Mouse (Mus musculus): Measurements from ENCODE around the gene Acot12. TPM values are rescaled to one million over a fixed set of nuclear protein-coding genes. Genes with fewer than 3 reads are reported as not detected.

Gene Acot12
- total RNA-seq, 1 experiment = not detected

DNA sequence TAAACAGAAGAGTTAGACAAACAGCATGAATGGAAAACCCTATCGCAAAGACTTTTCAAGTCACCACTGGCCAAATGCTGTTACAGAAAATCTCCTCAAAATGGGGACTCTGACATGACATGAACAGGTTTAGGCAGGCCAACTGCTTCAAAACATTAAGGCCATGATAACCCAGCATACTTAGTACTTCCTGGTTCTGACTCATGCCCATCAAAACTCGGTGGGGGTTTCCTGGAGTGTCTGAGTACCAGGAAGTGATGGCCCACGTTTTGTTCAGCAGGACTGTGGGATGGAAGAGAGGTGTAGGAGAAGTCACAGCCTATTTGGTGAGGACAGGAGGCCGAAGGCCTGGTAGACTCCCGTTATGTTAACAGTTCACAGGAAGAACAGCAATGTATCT, 60.4 kb downstream of the Acot12 start:
- Histone ChIP-seq H3K9ac (ENCODE audit: insufficient read depth, low read depth, low read length, poor library complexity, severe bottlenecking) (no peak overlapping the region), H3K27ac (ENCODE audit: insufficient read depth, low read depth, low read length, poor library complexity, severe bottlenecking) (no peak overlapping the region), H3K4me3 (ENCODE audit: insufficient read depth in 1 of 2, low read depth in 1 of 2, low read length in 2 of 2, poor library complexity in 1 of 2, severe bottlenecking in 1 of 2) (no peak overlapping the region), H3K36me3 (ENCODE audit: control insufficient read depth, insufficient read depth, low read length, poor library complexity, severe bottlenecking) (peaks cover 26% of the 10 kb centered on the region), H3K9me3 (ENCODE audit: control insufficient read depth, insufficient read depth, low read depth, low read length) (no peaks in the 10 kb centered on the region), H3K4me1 (ENCODE audit: control insufficient read depth in 2 of 2, insufficient read depth in 2 of 2, low read length in 2 of 2, poor library complexity in 1 of 2) (no peaks in the 10 kb centered on the region; a peak in 1 of 4 replicates)
- no peak for DNase-seq (ENCODE audit: low read depth, low spot score)
- TF ChIP-seq ZC3H11A (IDR thresholded peaks at IDR 0.05; ENCODE audit: borderline replicate concordance, low read depth, low read length) = no peak
- no peak for TF ChIP-seq ZNF384 (IDR thresholded peaks at IDR 0.05; ENCODE audit: low read depth, low read length)
- no peak for TF ChIP-seq CHD2 (IDR thresholded peaks at IDR 0.05; ENCODE audit: low read depth, low read length)
- no peak for TF ChIP-seq HCFC1 (IDR thresholded peaks at IDR 0.05; ENCODE audit: borderline replicate concordance, insufficient read depth, low read length)
- no peak for TF ChIP-seq MAFK (IDR thresholded peaks at IDR 0.05; ENCODE audit: insufficient read depth, low read depth, low read length)
- in situ Hi-C loops (cut with MboI; ENCODE audit: low sequenced_read_pairs in 2 of 2, unreplicated experiment in 2 of 2) = no loop called here

DNA sequence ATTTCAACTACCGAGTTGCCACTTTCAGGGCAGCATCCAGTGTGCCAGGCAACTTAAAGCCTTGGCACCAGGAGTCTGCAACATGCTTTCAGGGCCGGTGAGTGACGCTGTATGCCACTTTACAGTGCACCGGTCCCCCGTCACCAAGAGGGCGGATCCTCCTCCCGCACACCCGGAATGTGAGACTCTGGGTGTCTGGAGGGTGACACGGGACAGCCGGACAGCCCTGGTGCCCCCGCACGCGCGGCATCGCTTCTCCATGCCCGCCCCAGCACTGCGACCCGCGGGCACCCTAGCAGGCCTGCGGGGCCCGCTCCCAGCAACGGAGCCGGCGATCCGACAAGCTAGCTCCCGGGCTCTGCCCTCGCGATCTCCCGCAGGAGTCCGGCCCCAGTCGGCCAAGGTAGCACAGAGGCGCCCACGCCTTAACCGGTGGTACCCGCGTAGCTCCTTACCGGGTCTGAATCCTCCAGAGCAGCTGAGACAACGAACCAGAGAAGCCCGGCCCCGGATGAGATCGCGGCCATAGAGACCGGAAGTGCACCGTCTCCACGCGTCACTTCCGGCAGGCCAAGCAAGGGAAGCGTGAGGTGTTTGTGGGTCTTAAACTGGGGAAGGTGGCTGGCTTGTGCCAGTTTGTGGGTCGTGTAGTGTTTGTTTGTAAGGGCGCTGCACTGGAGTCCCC, 66.0 kb downstream of the Acot12 start, which contains the start of gene Zcchc9:
TSS of gene Zcchc9 (minus strand) at position 551 of the 685 bp plus-strand sequence.
- in situ Hi-C loops (cut with MboI; ENCODE audit: low sequenced_read_pairs in 2 of 2, unreplicated experiment in 2 of 2) = no loop called here
- Histone ChIP-seq H3K9me3 (ENCODE audit: control insufficient read depth, insufficient read depth, low read depth, low read length) (no peaks in the 10 kb centered on the region), H3K27ac (ENCODE audit: insufficient read depth, low read depth, low read length, poor library complexity, severe bottlenecking) (peak within 1 kb of the TSS; percentile 57), H3K4me1 (ENCODE audit: control insufficient read depth in 2 of 2, insufficient read depth in 2 of 2, low read length in 2 of 2, poor library complexity in 1 of 2) (peaks cover 0 to 2% of the 10 kb centered on the region in 2 experiments; a peak in 1 of 4 replicates), H3K4me3 (ENCODE audit: insufficient read depth in 1 of 2, low read depth in 1 of 2, low read length in 2 of 2, poor library complexity in 1 of 2, severe bottlenecking in 1 of 2) (peak within 1 kb of the TSS; percentile 81 to 91), H3K9ac (ENCODE audit: insufficient read depth, low read depth, low read length, poor library complexity, severe bottlenecking) (peak within 1 kb of the TSS; percentile 95), H3K36me3 (ENCODE audit: control insufficient read depth, insufficient read depth, low read length, poor library complexity, severe bottlenecking) (peaks cover 9% of the 10 kb centered on the region)
- TF ChIP-seq ZC3H11A (IDR thresholded peaks at IDR 0.05; ENCODE audit: borderline replicate concordance, low read depth, low read length) = no peak
- no peak for TF ChIP-seq ZNF384 (IDR thresholded peaks at IDR 0.05; ENCODE audit: low read depth, low read length)
- TF ChIP-seq HCFC1 (IDR thresholded peaks at IDR 0.05; ENCODE audit: borderline replicate concordance, insufficient read depth, low read length) = no peak
- TF ChIP-seq CHD2 (IDR thresholded peaks at IDR 0.05; ENCODE audit: low read depth, low read length) = no peak
- TF ChIP-seq MAFK (IDR thresholded peaks at IDR 0.05; ENCODE audit: insufficient read depth, low read depth, low read length) = no peak
- peak; percentile 81 for DNase-seq (ENCODE audit: low read depth, low spot score)

DNA sequence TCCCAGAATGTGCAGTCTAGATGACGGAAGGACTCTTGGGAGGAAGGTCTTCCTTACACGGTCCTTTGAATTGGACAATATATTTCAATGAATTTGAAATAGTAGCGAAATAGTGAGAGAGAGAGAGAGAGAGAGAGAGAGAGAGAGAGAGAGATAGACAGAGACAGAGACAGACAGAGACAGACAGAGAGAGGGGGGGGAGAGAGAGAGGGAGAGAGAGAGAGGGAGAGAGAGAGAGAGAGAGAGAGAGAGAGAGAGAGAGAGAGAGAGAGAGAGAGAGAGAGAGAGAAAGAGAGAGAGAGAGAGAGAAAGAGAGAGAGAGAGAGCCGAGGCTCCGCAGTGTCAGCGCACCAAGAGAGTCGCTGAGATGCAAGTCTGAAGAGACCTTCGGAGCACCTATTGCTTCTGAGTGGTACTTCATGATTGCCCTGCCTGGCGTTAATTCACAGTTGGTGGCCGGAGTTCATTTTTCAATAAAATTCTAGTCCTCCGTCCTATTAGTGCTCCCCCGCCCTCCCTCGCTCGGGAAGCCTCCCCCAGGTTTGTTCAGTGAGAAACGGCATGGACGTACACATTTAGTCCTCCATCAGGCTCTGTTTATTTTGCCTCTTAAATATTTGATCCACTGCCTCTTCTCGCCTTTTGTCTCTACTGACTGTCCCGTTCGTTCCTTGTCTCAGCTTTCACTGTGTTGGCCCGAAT, 66.7 kb downstream of the Acot12 start:
- H3K4me3 ChIP-seq (ENCODE audit: insufficient read depth in 1 of 2, low read depth in 1 of 2, low read length in 2 of 2, poor library complexity in 1 of 2, severe bottlenecking in 1 of 2) = peak overlapping the region; percentile 81 to 91
- no peak for DNase-seq (ENCODE audit: low read depth, low spot score)
- H3K9ac ChIP-seq (ENCODE audit: insufficient read depth, low read depth, low read length, poor library complexity, severe bottlenecking) = peak overlapping the region; percentile 95
- in situ Hi-C loops (cut with MboI; ENCODE audit: low sequenced_read_pairs in 2 of 2, unreplicated experiment in 2 of 2) = no loop called here
- H3K27ac ChIP-seq (ENCODE audit: insufficient read depth, low read depth, low read length, poor library complexity, severe bottlenecking) = peak overlapping the region; percentile 57; the same call in 1 of the 2 replicates
- H3K9me3 ChIP-seq (ENCODE audit: control insufficient read depth, insufficient read depth, low read depth, low read length) = no peaks in the 10 kb centered on the region
- peaks cover 9% of the 10 kb centered on the region for H3K36me3 ChIP-seq (ENCODE audit: control insufficient read depth, insufficient read depth, low read length, poor library complexity, severe bottlenecking)
- no peak for TF ChIP-seq ZC3H11A (IDR thresholded peaks at IDR 0.05; ENCODE audit: borderline replicate concordance, low read depth, low read length)
- no peak for TF ChIP-seq MAFK (IDR thresholded peaks at IDR 0.05; ENCODE audit: insufficient read depth, low read depth, low read length)
- TF ChIP-seq HCFC1 (IDR thresholded peaks at IDR 0.05; ENCODE audit: borderline replicate concordance, insufficient read depth, low read length) = no peak
- no peak for TF ChIP-seq CHD2 (IDR thresholded peaks at IDR 0.05; ENCODE audit: low read depth, low read length)
- TF ChIP-seq ZNF384 (IDR thresholded peaks at IDR 0.05; ENCODE audit: low read depth, low read length) = no peak
- H3K4me1 ChIP-seq (ENCODE audit: control insufficient read depth in 2 of 2, insufficient read depth in 2 of 2, low read length in 2 of 2, poor library complexity in 1 of 2) = peaks cover 0 to 2% of the 10 kb centered on the region in 2 experiments; a peak in 1 of 4 replicates

DNA sequence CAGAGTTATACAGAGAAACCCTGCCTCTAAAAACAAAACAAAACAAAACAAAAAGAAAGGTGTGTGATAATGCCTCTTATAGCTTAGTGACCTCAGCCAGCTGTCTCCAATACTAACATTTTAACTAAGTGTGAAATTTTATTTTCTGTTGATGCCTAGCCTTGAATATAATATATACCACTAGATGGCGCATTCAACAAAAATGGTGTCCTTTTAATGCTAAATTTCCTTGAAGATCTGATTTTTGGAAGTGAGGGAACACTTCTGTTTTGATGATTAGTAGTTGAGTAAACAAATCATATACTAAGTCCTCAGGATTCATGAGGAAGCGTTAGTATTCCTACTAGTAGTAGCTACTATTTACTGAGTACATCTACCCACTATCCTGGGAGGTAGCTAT, 68.2 kb downstream of the Acot12 start:
- peaks cover 6% of the 10 kb centered on the region for H3K36me3 ChIP-seq (ENCODE audit: control insufficient read depth, insufficient read depth, low read length, poor library complexity, severe bottlenecking)

More for the DNA sequence above, 68.2 kb downstream of the Acot12 start:
- TF ChIP-seq CHD2 (IDR thresholded peaks at IDR 0.05; ENCODE audit: low read depth, low read length) (no peak), HCFC1 (IDR thresholded peaks at IDR 0.05; ENCODE audit: borderline replicate concordance, insufficient read depth, low read length) (no peak), ZC3H11A (IDR thresholded peaks at IDR 0.05; ENCODE audit: borderline replicate concordance, low read depth, low read length) (no peak), MAFK (IDR thresholded peaks at IDR 0.05; ENCODE audit: insufficient read depth, low read depth, low read length) (no peak), ZNF384 (IDR thresholded peaks at IDR 0.05; ENCODE audit: low read depth, low read length) (no peak)
- H3K4me1 ChIP-seq (ENCODE audit: control insufficient read depth in 2 of 2, insufficient read depth in 2 of 2, low read length in 2 of 2, poor library complexity in 1 of 2) = peaks cover 0 to 2% of the 10 kb centered on the region in 2 experiments; a peak in 1 of 4 replicates
- in situ Hi-C loops (cut with MboI; ENCODE audit: low sequenced_read_pairs in 2 of 2, unreplicated experiment in 2 of 2) = no loop called here
- no peak for DNase-seq (ENCODE audit: low read depth, low spot score)
- H3K9ac ChIP-seq (ENCODE audit: insufficient read depth, low read depth, low read length, poor library complexity, severe bottlenecking) = no peak overlapping the region
- H3K9me3 ChIP-seq (ENCODE audit: control insufficient read depth, insufficient read depth, low read depth, low read length) = no peaks in the 10 kb centered on the region
- H3K27ac ChIP-seq (ENCODE audit: insufficient read depth, low read depth, low read length, poor library complexity, severe bottlenecking) = no peak overlapping the region
- no peak overlapping the region for H3K4me3 ChIP-seq (ENCODE audit: insufficient read depth in 1 of 2, low read depth in 1 of 2, low read length in 2 of 2, poor library complexity in 1 of 2, severe bottlenecking in 1 of 2)

Data from ES-E14 (cell line).